22 mouse cellular contexts compared by ENCODE assay signal in the genomic region with DNA sequence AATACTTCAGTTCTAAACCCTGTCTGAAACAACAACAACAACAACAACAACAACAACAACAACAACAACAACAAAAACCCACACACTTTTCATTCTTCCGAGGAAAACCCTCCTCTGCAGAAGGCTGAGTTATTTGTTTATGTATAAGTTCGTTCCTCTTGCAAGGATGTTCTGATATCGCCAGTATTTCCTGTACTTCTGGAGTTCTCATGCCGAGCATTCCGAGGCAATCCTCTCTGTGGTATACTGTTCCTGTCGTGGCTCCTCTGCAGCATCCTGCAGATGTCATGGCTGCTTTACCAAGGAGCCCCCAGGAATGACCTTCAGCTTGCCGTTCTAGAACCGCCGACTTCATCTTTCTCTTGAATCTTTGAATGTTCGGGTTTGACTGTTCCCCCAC.
DNase-seq lines count a peak whose midpoint lies in the region; ATAC-seq and TF ChIP-seq lines count a peak whose summit lies in the region.
"Had no signal": no experiment of that assay in that cellular context is flagged by ENCODE, and none has a peak within 500 bp of the region (broad histone marks: within the 10 kb centered on the region; RNA-seq: fewer than 3 reads in every experiment).

No protein-coding gene starts in this region.

- no peak for DNase-seq in heart, adult 9 months (ENCODE audit: low spot score in 2 of 2)
- no peak for DNase-seq in hindbrain, embryonic 14.5 days (ENCODE audit: low spot score)
- DNase-seq in lung, embryonic 14.5 days = peak; percentile 43
- DNase-seq in lung, postnatal 4 days = no peak
- no peak for DNase-seq in liver, postnatal 0 days
- DNase-seq: adrenal gland, postnatal 14 days; cerebellum, adult 2 months; cerebellum, postnatal 25 days; gastrocnemius, postnatal 36 days; heart, postnatal 14 days; kidney, adult 11 months; layer of hippocampus, adult 9-11 months; thymus, adult 2 months; thymus, postnatal 4 days had no signal

- no peak overlapping the region for H3K9ac ChIP-seq in heart, embryonic 13.5 days
- no peak overlapping the region for H3K9ac ChIP-seq in hindbrain, embryonic 14.5 days
- H3K9ac ChIP-seq in hindbrain, embryonic 13.5 days = no peak overlapping the region
- no peak overlapping the region for H3K9ac ChIP-seq in lung, embryonic 14.5 days
- no peak overlapping the region for H3K9ac ChIP-seq in liver, postnatal 0 days (replicated peaks)
- H3K9ac ChIP-seq: forebrain, embryonic 13.5 days; limb, embryonic 13.5 days had no signal

- H3K4me3 ChIP-seq in heart, embryonic 13.5 days = no peak overlapping the region
- H3K4me3 ChIP-seq in hindbrain, embryonic 14.5 days (replicated peaks; ENCODE audit: low read length) = no peak overlapping the region
- no peak overlapping the region for H3K4me3 ChIP-seq in hindbrain, embryonic 13.5 days
- no peak overlapping the region for H3K4me3 ChIP-seq in lung, embryonic 14.5 days (ENCODE audit: low read depth, low read length)
- H3K4me3 ChIP-seq in liver, postnatal 0 days (ENCODE audit: low read depth, low read length) = no peak overlapping the region
- H3K4me3 ChIP-seq: forebrain, embryonic 13.5 days; limb, embryonic 13.5 days; midbrain, embryonic 13.5 days had no signal

- 40% methylated on average over 10 of the region's 10 CpGs for WGBS in heart, embryonic 13.5 days
- 79% methylated on average over 10 of the region's 10 CpGs for WGBS in hindbrain, embryonic 14.5 days
- WGBS in hindbrain, embryonic 13.5 days = 78% methylated on average over 10 of the region's 10 CpGs
- 41% methylated on average over 10 of the region's 10 CpGs for WGBS in lung, embryonic 14.5 days
- WGBS in liver, postnatal 0 days (ENCODE audit: insufficient replicate concordance) = 50% methylated on average over 10 of the region's 10 CpGs

- no peak for TF ChIP-seq CTCF in lung, embryonic 14.5 days (IDR thresholded peaks at IDR 0.05; ENCODE audit: low read depth)
- TF ChIP-seq CTCF in liver, postnatal 0 days (IDR thresholded peaks at IDR 0.05; ENCODE audit: low read depth) = no peak

- H3K4me2 ChIP-seq in heart, embryonic 13.5 days = 0 out of 2 replicates have a peak overlapping the region, but pooled peaks have one; percentile 6
- H3K4me2 ChIP-seq in hindbrain, embryonic 14.5 days (replicated peaks) = no peak overlapping the region
- no peak overlapping the region for H3K4me2 ChIP-seq in hindbrain, embryonic 13.5 days
- no peak overlapping the region for H3K4me2 ChIP-seq in lung, embryonic 14.5 days
- H3K4me2 ChIP-seq in liver, postnatal 0 days (ENCODE audit: low read depth, low read length) = 0 out of 2 replicates have a peak overlapping the region, but pooled peaks have one; percentile 2
- H3K4me2 ChIP-seq: forebrain, embryonic 13.5 days; limb, embryonic 13.5 days; midbrain, embryonic 13.5 days had no signal

- no peak for TF ChIP-seq EP300 in liver, postnatal 0 days (IDR thresholded peaks at IDR 0.05; ENCODE audit: low read depth)

- H3K4me1 ChIP-seq in heart, embryonic 13.5 days = peaks cover 45% of the 10 kb centered on the region
- no peaks in the 10 kb centered on the region for H3K4me1 ChIP-seq in hindbrain, embryonic 14.5 days (replicated peaks; ENCODE audit: control insufficient read depth, insufficient read depth, low read length)
- peaks cover 11% of the 10 kb centered on the region for H3K4me1 ChIP-seq in hindbrain, embryonic 13.5 days (replicated peaks)
- no peaks in the 10 kb centered on the region for H3K4me1 ChIP-seq in lung, embryonic 14.5 days (ENCODE audit: insufficient read depth)
- peaks cover 9% of the 10 kb centered on the region; the same call in 1 of the 2 replicates for H3K4me1 ChIP-seq in liver, postnatal 0 days (ENCODE audit: insufficient read depth)
- H3K4me1 ChIP-seq: forebrain, embryonic 13.5 days; limb, embryonic 13.5 days had no signal

- no peaks in the 10 kb centered on the region for H3K27me3 ChIP-seq in heart, embryonic 13.5 days (replicated peaks)
- H3K27me3 ChIP-seq in hindbrain, embryonic 14.5 days (ENCODE audit: control insufficient read depth, insufficient read depth, low read length) = no peaks in the 10 kb centered on the region
- H3K27me3 ChIP-seq in hindbrain, embryonic 13.5 days = no peaks in the 10 kb centered on the region
- H3K27me3 ChIP-seq in lung, embryonic 14.5 days (ENCODE audit: insufficient read depth, low read length) = no peaks in the 10 kb centered on the region
- H3K27me3 ChIP-seq in liver, postnatal 0 days (ENCODE audit: insufficient read depth, low read length) = no peaks in the 10 kb centered on the region
- H3K27me3 ChIP-seq: forebrain, embryonic 13.5 days; limb, embryonic 13.5 days; midbrain, embryonic 13.5 days had no signal

- H3K27ac ChIP-seq in heart, embryonic 13.5 days (replicated peaks) = peak overlapping the region; percentile 46
- 0 out of 2 replicates have a peak overlapping the region, but pooled peaks have one; percentile 61 for H3K27ac ChIP-seq in hindbrain, embryonic 14.5 days
- H3K27ac ChIP-seq in hindbrain, embryonic 13.5 days = no peak overlapping the region
- no peak overlapping the region for H3K27ac ChIP-seq in lung, embryonic 14.5 days (ENCODE audit: low read depth)
- H3K27ac ChIP-seq in liver, postnatal 0 days (ENCODE audit: low read depth) = peak overlapping the region; percentile 49; the same call in 1 of the 2 replicates
- H3K27ac ChIP-seq: forebrain, embryonic 13.5 days; limb, embryonic 13.5 days; stomach, postnatal 0 days had no signal

- H3K9me3 ChIP-seq in heart, embryonic 13.5 days = no peaks in the 10 kb centered on the region
- no peaks in the 10 kb centered on the region for H3K9me3 ChIP-seq in hindbrain, embryonic 14.5 days (ENCODE audit: control insufficient read depth, low read length)
- no peaks in the 10 kb centered on the region for H3K9me3 ChIP-seq in hindbrain, embryonic 13.5 days
- no peaks in the 10 kb centered on the region for H3K9me3 ChIP-seq in lung, embryonic 14.5 days (ENCODE audit: low read depth, low read length)
- H3K9me3 ChIP-seq in liver, postnatal 0 days (ENCODE audit: low read length) = no peaks in the 10 kb centered on the region
- H3K9me3 ChIP-seq: forebrain, embryonic 13.5 days; limb, embryonic 13.5 days; midbrain, embryonic 13.5 days had no signal

- ATAC-seq in heart, embryonic 13.5 days (ENCODE audit: extremely low read depth, insufficient number of reproducible peaks, low FRiP score, low TSS enrichment) = no peak
- ATAC-seq in hindbrain, embryonic 14.5 days (ENCODE audit: low FRiP score) = no peak
- ATAC-seq in hindbrain, embryonic 13.5 days (ENCODE audit: low FRiP score) = no peak
- no peak for ATAC-seq in lung, embryonic 14.5 days (ENCODE audit: insufficient read depth)
- no peak for ATAC-seq in liver, postnatal 0 days
- ATAC-seq: CD4-positive, CD25-positive, alpha-beta regulatory T cell, adult 4 months; forebrain, embryonic 13.5 days; hindbrain, embryonic 16.5 days had no signal

- H3K36me3 ChIP-seq in heart, embryonic 13.5 days = peaks cover 4% of the 10 kb centered on the region; the same call in 1 of the 2 replicates
- no peaks in the 10 kb centered on the region for H3K36me3 ChIP-seq in hindbrain, embryonic 14.5 days (replicated peaks; ENCODE audit: control insufficient read depth, insufficient read depth)
- no peaks in the 10 kb centered on the region for H3K36me3 ChIP-seq in hindbrain, embryonic 13.5 days
- H3K36me3 ChIP-seq in lung, embryonic 14.5 days (ENCODE audit: insufficient read depth) = 0 out of 2 replicates have a peak, but pooled peaks cover 3% of the 10 kb centered on the region
- no peaks in the 10 kb centered on the region for H3K36me3 ChIP-seq in liver, postnatal 0 days (replicated peaks; ENCODE audit: insufficient read depth, low read length)

Comparison
In these comparisons a context has a peak if more than half of its experiments do, and no peak if none do; other contexts are left out.
1. H3K27ac ChIP-seq: peak in heart, embryonic 13.5 days (single experiment), hindbrain, embryonic 14.5 days (single experiment) and liver, postnatal 0 days (single experiment); none in hindbrain, embryonic 13.5 days (single experiment) and lung, embryonic 14.5 days (single experiment).
2. H3K4me2 ChIP-seq: peak in heart, embryonic 13.5 days (single experiment) and liver, postnatal 0 days (single experiment); none in hindbrain, embryonic 14.5 days (single experiment), hindbrain, embryonic 13.5 days (single experiment) and lung, embryonic 14.5 days (single experiment).